Mouse (Mus musculus) CH12.LX (cell line): ENCODE data around the gene S100a10. TPM values are rescaled to one million over a fixed set of nuclear protein-coding genes. Genes with fewer than 3 reads are reported as not detected.

ENCODE experiments used
- DNase-seq: peaks from one replicate; pipeline ENCODE4 v3.0.0-alpha.2; 2013; ENCODE audit errors: extremely low read depth
- H3K27ac ChIP-seq: 2 replicates; pipeline ENCODE4 v1.5.1; 2012; ENCODE audit warnings: low read depth, mild to moderate bottlenecking, control low read depth, moderate library complexity; ENCODE audit not compliant: insufficient read depth
- H3K27me3 ChIP-seq: replicated peaks from 2 replicates; pipeline ENCODE3; 2012; ENCODE audit warnings: inconsistent platforms
- H3K36me3 ChIP-seq, 2 experiments: replicated peaks in 1 of 2; 2 replicates each; pipeline versions ENCODE3 to v1.6.1; 2012; ENCODE audit warnings: inconsistent platforms in 1 of 2, low read length in 1 of 2, mild to moderate bottlenecking in 1 of 2, mixed read lengths in 1 of 2, moderate library complexity in 1 of 2; ENCODE audit not compliant: control insufficient read depth in 1 of 2, insufficient read depth in 1 of 2
- H3K4me1 ChIP-seq, 2 experiments: 2 replicates each; pipeline ENCODE4 v1.6.1; 2012; ENCODE audit warnings: inconsistent platforms in 1 of 2, moderate library complexity in 1 of 2; ENCODE audit not compliant: insufficient read depth in 2 of 2, control insufficient read depth in 1 of 2
- H3K4me2 ChIP-seq: 2 replicates; pipeline ENCODE4 v1.6.1; 2012; ENCODE audit warnings: low read depth, mild to moderate bottlenecking, control low read depth; ENCODE audit not compliant: poor library complexity, insufficient read depth, severe bottlenecking
- H3K4me3 ChIP-seq, 3 experiments: fragments of 150-350 bp in 1 of 3; sonication (generic) in 1 of 3; replicated peaks in 1 of 3; 2 replicates each; pipeline versions ENCODE3 to v1.5.1; 2011 to 2012; ENCODE audit warnings: low read depth in 2 of 3, low read length in 2 of 3, mild to moderate bottlenecking in 2 of 3, moderate library complexity in 2 of 3, control low read depth in 1 of 3, improper control_type of control experiment in 1 of 3, inconsistent platforms in 1 of 3, mixed read lengths in 1 of 3; ENCODE audit not compliant: poor library complexity in 1 of 3
- H3K79me2 ChIP-seq: replicated peaks from 2 replicates; pipeline ENCODE4 v1.6.1; 2012; ENCODE audit warnings: mild to moderate bottlenecking, moderate library complexity; ENCODE audit not compliant: control insufficient read depth, poor library complexity, insufficient read depth, severe bottlenecking; ENCODE audit errors: extremely low read depth
- H3K9ac ChIP-seq: 2 replicates; pipeline ENCODE4 v1.6.1; 2012; ENCODE audit warnings: low read depth, mild to moderate bottlenecking, control low read depth, moderate library complexity; ENCODE audit not compliant: insufficient read depth
- H3K9me3 ChIP-seq: replicated peaks from 2 replicates; pipeline ENCODE3; 2012; ENCODE audit warnings: low read length, inconsistent platforms, mixed read lengths
- CHD1 ChIP-seq: IDR thresholded peaks from 2 replicates; pipeline ENCODE4 v1.6.1; 2012; ENCODE audit warnings: low read depth, low read length, improper control_type of control experiment, inconsistent platforms
- CTCF ChIP-seq, 2 experiments: IDR thresholded peaks in 1 of 2; conservative IDR thresholded peaks in 1 of 2; 2 replicates each; pipeline ENCODE4 v1.5.1; 2011 to 2012; ENCODE audit warnings: low read depth in 2 of 2, low read length in 2 of 2, improper control_type of control experiment in 1 of 2, inconsistent platforms in 1 of 2, mild to moderate bottlenecking in 1 of 2, moderate library complexity in 1 of 2
- ELF1 ChIP-seq: IDR thresholded peaks from 2 replicates; pipeline ENCODE4 v1.6.1; 2014; ENCODE audit warnings: low read depth, mild to moderate bottlenecking, inconsistent platforms, low read length, improper control_type of control experiment
- EP300 ChIP-seq: IDR thresholded peaks from 2 replicates; pipeline ENCODE4 v1.6.1; 2011; ENCODE audit warnings: low read length, improper control_type of control experiment
- GABPA ChIP-seq: IDR thresholded peaks from 2 replicates; pipeline ENCODE4 v1.6.1; 2012; ENCODE audit warnings: low read depth, low read length, improper control_type of control experiment, inconsistent platforms; ENCODE audit not compliant: insufficient replicate concordance
- JUN ChIP-seq: IDR thresholded peaks from 2 replicates; pipeline ENCODE4 v1.6.1; 2011; ENCODE audit warnings: low read depth, mild to moderate bottlenecking, low read length, improper control_type of control experiment, moderate library complexity; ENCODE audit not compliant: insufficient read depth
- JUND ChIP-seq: conservative IDR thresholded peaks from 2 replicates; pipeline ENCODE4 v1.6.1; 2011; ENCODE audit warnings: low read depth, low read length, improper control_type of control experiment
- MAZ ChIP-seq: IDR thresholded peaks from 2 replicates; pipeline ENCODE4 v1.6.1; 2012; ENCODE audit warnings: low read depth, mild to moderate bottlenecking, inconsistent platforms, low read length, improper control_type of control experiment, moderate library complexity
- NRF1 ChIP-seq: IDR thresholded peaks from 2 replicates; pipeline ENCODE4 v1.6.1; 2014; ENCODE audit warnings: low read depth, mild to moderate bottlenecking, inconsistent platforms, low read length, improper control_type of control experiment, moderate library complexity
- PAX5 ChIP-seq: IDR thresholded peaks from 2 replicates; pipeline ENCODE4 v1.6.1; 2012; ENCODE audit warnings: low read length, inconsistent platforms, mixed read lengths
- POLR2AphosphoS2 ChIP-seq: IDR thresholded peaks from 2 replicates; pipeline ENCODE4 v1.6.1; 2011; ENCODE audit warnings: low read depth, low read length, improper control_type of control experiment
- RAD21 ChIP-seq: IDR thresholded peaks from 2 replicates; pipeline ENCODE4 v1.6.1; 2011; ENCODE audit warnings: low read depth, mild to moderate bottlenecking, low read length, improper control_type of control experiment, moderate library complexity
- RCOR1 ChIP-seq: conservative IDR thresholded peaks from 2 replicates; pipeline ENCODE4 v1.6.1; 2012; ENCODE audit warnings: low read depth, mild to moderate bottlenecking, inconsistent platforms, low read length, improper control_type of control experiment
- SIN3A ChIP-seq: IDR thresholded peaks from 2 replicates; pipeline ENCODE4 v1.6.1; 2012; ENCODE audit warnings: low read length, improper control_type of control experiment, inconsistent platforms
- TBP ChIP-seq: conservative IDR thresholded peaks from 2 replicates; pipeline ENCODE4 v1.6.1; 2011; ENCODE audit warnings: low read depth, low read length, improper control_type of control experiment
- UBTF ChIP-seq: IDR thresholded peaks from 2 replicates; pipeline ENCODE4 v1.6.1; 2012; ENCODE audit warnings: low read depth, mild to moderate bottlenecking, inconsistent platforms, low read length, improper control_type of control experiment, moderate library complexity
- USF1 ChIP-seq: IDR thresholded peaks from 2 replicates; pipeline ENCODE4 v1.6.1; 2014; ENCODE audit warnings: low read depth, mild to moderate bottlenecking, inconsistent platforms, low read length, improper control_type of control experiment
- dilution Hi-C: fragments of 300-500 bp; cut with MboI; formaldehyde crosslinking; loops from 2 replicates; pipeline ENCODE4 v1.14.3; 2020; ENCODE audit warnings: low sequenced_read_pairs; ENCODE audit not compliant: extremely low pct_unique_long_range_greater_than_20kb, extremely low pct_ligation_motif_present
- in situ Hi-C: fragments of 300-500 bp; cut with MboI; formaldehyde crosslinking; loops from 3 replicates; pipeline ENCODE4 v1.14.3; 2019; ENCODE audit warnings: low sequenced_read_pairs, low pct_ligation_motif_present, low pct_unique_long_range_greater_than_20kb, mixed read lengths
- polyA plus RNA-seq: library from polyadenylated mRNA; unstranded; fragments of >175 nt; gene quantifications from 2 replicates; pipeline ENCODE4 v1.2.1, GENCODE M21; 2012; ENCODE audit warnings: low read depth; ENCODE audit not compliant: insufficient read length
- total RNA-seq, 2 experiments: library from RNA; depleted of rRNA; stranded (reverse); fragments of 300-350 nt in 1 of 2; fragments of >200 nt in 1 of 2; gene quantifications; 2 replicates each; pipeline ENCODE4 v1.2.3; 2012 to 2014

S100a10 gene
- total and polyA plus RNA-seq, 3 experiments = 213 to 429 (median 352) TPM

DNA sequence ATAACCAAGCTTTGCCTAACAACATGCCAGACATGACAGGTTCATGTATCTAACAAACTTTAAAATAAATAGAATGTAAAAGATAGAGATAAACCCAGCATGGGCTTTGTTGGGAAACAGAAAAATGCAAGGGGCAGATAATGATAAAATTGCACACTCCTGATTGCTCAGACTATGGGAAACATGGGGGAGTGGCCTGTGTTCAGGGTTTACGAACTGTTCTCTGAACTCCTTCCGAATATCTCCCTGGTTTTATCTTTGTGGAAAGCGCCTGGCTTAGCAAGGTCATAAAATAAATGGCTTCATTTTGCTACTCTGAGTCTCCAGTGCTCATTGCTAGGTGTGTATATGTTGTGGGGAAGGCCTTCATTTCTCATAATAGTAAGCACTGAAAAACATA lies 12.0 kb downstream of the S100a10 start (continued):
- no peak for TF ChIP-seq USF1

DNA sequence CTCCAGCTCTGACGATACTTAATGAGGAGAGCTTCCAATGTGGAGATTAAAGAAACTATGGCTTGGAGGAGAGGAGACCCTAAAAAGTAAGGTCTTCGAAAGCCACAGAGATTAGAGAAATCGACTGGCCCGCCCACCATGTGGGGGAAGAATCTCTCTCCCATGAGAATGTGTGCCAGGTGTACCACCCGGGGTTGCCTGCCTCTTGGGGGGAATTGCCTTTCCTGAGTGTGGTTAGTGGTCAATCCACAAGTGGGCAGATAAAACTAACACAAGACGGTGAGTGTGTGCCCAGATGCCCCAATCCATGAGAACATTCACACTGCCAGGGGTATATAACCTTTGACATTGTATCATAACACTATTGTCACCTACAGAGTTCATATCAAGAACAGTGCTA lies 12.8 kb downstream of the S100a10 start:
- H3K36me3 ChIP-seq = peaks cover 22 to 33% of the 10 kb centered on the region in 2 experiments
- peaks cover 16 to 23% of the 10 kb centered on the region in 2 experiments for H3K4me1 ChIP-seq
- no peak overlapping the region for H3K4me3 ChIP-seq
- H3K27me3 ChIP-seq = no peaks in the 10 kb centered on the region
- in situ Hi-C loops (no loop called here), dilution Hi-C loops (no loop called here)
- H3K79me2 ChIP-seq = no peaks in the 10 kb centered on the region
- no peak overlapping the region for H3K9ac ChIP-seq
- no peak overlapping the region for H3K27ac ChIP-seq
- DNase-seq = no peak
- no peaks in the 10 kb centered on the region for H3K9me3 ChIP-seq
- no peak overlapping the region for H3K4me2 ChIP-seq
- no peak for TF ChIP-seq ELF1
- no peak for TF ChIP-seq UBTF
- no peak for TF ChIP-seq RCOR1
- TF ChIP-seq TBP = no peak

DNA sequence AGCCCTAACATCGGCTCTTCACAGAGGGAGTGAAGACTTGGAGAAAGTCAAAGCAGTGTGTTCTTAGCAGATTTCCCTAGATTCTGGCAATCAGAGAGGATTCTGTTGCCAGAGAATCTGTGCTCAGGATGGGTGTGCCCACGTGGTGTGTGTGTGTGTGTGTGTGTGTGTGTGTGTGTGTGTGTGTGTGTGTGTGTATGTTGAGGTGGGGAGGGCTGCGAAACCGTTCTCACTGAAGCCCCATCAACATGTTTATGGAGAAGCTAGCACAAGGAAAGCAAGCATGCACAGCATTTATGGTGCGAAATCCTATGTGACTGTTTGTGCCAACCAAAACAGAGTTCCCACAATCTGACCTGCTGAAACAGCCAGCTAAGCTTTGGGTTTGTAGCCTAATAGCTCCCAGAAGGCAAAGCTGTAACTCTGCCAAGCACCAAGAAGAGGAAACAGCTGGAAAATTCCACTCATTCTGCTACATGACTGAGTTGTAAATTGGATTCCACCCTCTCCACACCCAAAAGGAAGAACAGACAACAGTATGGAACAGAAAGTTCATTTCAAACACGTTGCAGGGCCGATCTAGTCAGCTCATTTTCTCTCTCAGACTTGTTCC lies 13.7 kb downstream of the S100a10 start:
- in situ Hi-C loops = no loop called here
- DNase-seq = no peak
- dilution Hi-C loops = no loop called here

DNA sequence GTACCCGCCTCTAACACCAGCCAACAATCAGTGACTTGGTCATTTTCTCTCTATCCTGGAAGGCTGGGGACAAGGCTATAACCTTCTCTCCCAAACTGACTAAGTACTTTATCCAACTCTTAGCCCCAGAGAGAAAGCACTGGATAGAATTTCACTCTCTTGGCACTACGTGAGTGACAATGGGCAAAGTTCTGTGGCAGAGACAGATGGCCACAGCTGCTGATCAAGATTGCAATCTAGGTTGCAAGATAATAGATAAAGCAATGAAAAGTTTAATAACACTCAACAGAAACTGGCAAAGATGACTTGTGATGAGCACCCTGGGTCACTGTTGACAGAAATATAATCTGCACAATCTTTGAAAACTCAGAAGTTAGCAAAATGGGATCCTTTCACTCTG lies 14.2 kb downstream of the S100a10 start:
- Histone ChIP-seq H3K4me2 (no peak overlapping the region), H3K9ac (no peak overlapping the region)
- no peak for DNase-seq
- TF ChIP-seq UBTF (no peak), JUN (no peak), MAZ (no peak), CHD1 (no peak), PAX5 (no peak), JUND (no peak)
- TF ChIP-seq, all 38 proteins: peak for 0
- in situ Hi-C loops = no loop called here
- dilution Hi-C loops = no loop called here
- no peak overlapping the region for H3K27ac ChIP-seq
- H3K27me3 ChIP-seq = no peaks in the 10 kb centered on the region
- H3K36me3 ChIP-seq = peaks cover 13 to 20% of the 10 kb centered on the region in 2 experiments
- no peak overlapping the region for H3K4me3 ChIP-seq
- peaks cover 16 to 19% of the 10 kb centered on the region in 2 experiments for H3K4me1 ChIP-seq
- no peaks in the 10 kb centered on the region for H3K79me2 ChIP-seq
- H3K9me3 ChIP-seq = no peaks in the 10 kb centered on the region

More for the DNA sequence above, 13.7 kb downstream of the S100a10 start:
- Histone ChIP-seq H3K4me3 (no peak overlapping the region), H3K27ac (no peak overlapping the region), H3K9me3 (no peaks in the 10 kb centered on the region), H3K9ac (no peak overlapping the region), H3K79me2 (no peaks in the 10 kb centered on the region), H3K4me2 (no peak overlapping the region), H3K4me1 (peaks cover 16 to 19% of the 10 kb centered on the region in 2 experiments), H3K27me3 (no peaks in the 10 kb centered on the region), H3K36me3 (peaks cover 14 to 25% of the 10 kb centered on the region in 2 experiments)
- no peak for TF ChIP-seq CTCF (conservative IDR thresholded peaks at IDR 0.05 in 1 of 2, IDR thresholded peaks at IDR 0.05 in 1 of 2; ENCODE audit: low read depth in 2 of 2, low read length in 2 of 2)
- no peak for TF ChIP-seq TBP
- no peak for TF ChIP-seq EP300
- no peak for TF ChIP-seq JUN
- TF ChIP-seq POLR2AphosphoS2 = no peak
- no peak for TF ChIP-seq RAD21
- TF ChIP-seq RCOR1 = no peak
- TF ChIP-seq JUND = no peak
- TF ChIP-seq SIN3A = no peak
- no peak for TF ChIP-seq GABPA
- no peak for TF ChIP-seq NRF1
